Mouse (Mus musculus): Measurements from ENCODE around the gene Hs3st3a1.

The Hs3st3a1 gene

DNA sequence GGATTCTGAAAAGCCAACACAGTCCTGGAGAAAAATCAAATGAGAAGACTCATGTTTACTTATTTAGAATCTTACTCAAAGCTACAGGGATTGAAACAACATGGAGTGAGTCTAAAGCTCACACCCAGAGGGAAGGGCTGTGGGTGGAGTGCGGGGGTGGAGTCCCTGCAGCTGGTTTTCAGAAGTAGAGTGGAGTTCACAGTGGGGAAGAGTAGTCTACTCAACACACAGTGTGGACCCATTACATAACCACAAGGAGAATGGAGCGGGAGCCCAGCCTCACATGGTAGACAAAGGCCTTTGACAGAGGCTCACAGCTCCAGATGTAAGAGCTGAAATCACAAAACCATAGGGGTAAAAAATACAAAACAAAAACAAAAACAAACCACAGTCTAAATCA lies 123.2 kb downstream of the Hs3st3a1 start:
- DNase-seq (ENCODE audit: low spot score in 2 of 2): no peak

DNA sequence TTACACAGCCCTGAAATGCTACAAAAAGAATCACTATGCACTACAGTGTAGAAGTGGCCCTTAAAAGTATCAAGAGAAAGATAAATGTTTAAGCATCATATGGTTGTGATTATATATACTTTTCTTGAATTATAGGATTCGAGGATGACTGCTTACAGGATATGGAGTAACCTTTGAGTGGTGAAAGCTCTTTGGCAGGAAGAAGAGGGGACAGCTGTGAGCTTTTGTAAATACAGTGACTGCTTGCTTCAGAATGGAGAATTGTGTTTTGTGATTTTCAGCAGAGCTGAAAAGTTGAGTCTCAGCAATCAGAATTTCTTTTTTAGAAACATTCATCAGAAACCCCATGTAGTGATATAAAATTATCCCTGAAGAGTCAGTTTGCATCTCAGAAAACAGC lies 124.3 kb downstream of the Hs3st3a1 start:
- no peak for DNase-seq (ENCODE audit: low spot score in 2 of 2)

GRCm38 (mm10) chr11:64560471-64560870 lies 125.3 kb downstream of the Hs3st3a1 start:
- DNase-seq (ENCODE audit: low spot score in 2 of 2): no peak

DNA sequence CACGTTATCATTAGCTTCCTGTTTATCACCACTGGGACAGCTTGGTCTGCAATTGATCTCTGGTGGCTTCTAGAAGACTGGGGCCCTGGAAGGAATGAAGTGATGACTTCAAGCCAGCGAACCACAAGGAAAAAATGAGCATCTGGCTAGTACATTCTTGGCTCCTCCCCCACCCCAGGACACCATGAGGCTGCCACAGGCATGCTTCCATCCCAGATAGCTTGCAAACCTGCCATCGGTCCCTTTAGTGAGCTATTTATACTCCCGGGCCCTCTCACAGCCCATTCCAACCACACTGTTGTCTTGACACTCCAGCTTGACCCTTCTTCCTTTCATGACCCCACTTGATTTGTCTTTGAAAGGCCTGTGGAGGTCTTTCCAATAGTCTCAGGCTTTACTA lies 127.6 kb downstream of the Hs3st3a1 start:
- DNase-seq (ENCODE audit: low spot score in 2 of 2): no peak
